Mouse (Mus musculus): ENCODE measurements around the gene Lgals3. TPM values are rescaled to one million over a fixed set of nuclear protein-coding genes. Genes with fewer than 3 reads are reported as not detected.
A peak's percentile ranks its signal among the peaks of the same experiment; 100 is the strongest.

Lgals3 gene
- polyA plus RNA-seq, 1 experiment from 2014 or later = 1.9 TPM

DNA sequence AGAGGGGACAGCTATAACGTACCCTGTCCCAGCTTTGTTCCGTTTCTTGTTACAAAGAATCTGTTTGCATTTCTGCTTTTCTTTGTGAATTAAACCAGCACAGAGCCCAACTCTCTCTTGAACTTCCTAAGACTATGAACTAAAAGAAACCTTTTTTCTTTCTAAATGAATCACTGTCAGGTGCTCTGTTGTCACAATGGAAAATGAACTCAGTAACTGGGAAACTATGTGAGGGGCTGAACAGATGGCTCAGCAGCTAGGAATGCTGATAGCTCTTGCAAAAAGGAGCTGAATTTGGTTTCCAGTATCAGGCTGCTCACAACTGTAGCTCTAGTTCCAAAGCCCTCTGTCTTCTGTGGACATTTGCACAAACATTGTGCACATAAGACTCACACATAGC is 16.6 kb upstream of the Lgals3 start:
- Histone ChIP-seq H3K9me3 (replicated peaks) (no peaks in the 10 kb centered on the region), H3K27ac (ENCODE audit: poor library complexity, severe bottlenecking) (no peak overlapping the region), H3K4me3 (no peak overlapping the region), H3K4me1 (replicated peaks) (no peaks in the 10 kb centered on the region), H3K27me3 (replicated peaks) (no peaks in the 10 kb centered on the region), H3K4me2 (no peak overlapping the region), H3K36me3 (no peaks in the 10 kb centered on the region), H3K9ac (no peak overlapping the region)
- ATAC-seq (ENCODE audit: insufficient number of reproducible peaks, low FRiP score) = no peak
- WGBS = 87% methylated on average over 2 of the region's 2 CpGs

- Histone ChIP-seq H3K4me1 (replicated peaks) (no peaks in the 10 kb centered on the region), H3K4me2 (no peak overlapping the region), H3K9me3 (replicated peaks) (no peaks in the 10 kb centered on the region), H3K27ac (ENCODE audit: poor library complexity, severe bottlenecking) (no peak overlapping the region), H3K27me3 (replicated peaks) (no peaks in the 10 kb centered on the region), H3K36me3 (no peaks in the 10 kb centered on the region), H3K4me3 (no peak overlapping the region), H3K9ac (no peak overlapping the region)
- no peak for ATAC-seq (ENCODE audit: insufficient number of reproducible peaks, low FRiP score)
- 91% methylated on average over 10 of the region's 10 CpGs for WGBS
Observed at GRCm38 (mm10) chr14:47352272-47352671, 15.3 kb upstream of the Lgals3 start.

- H3K9me3 ChIP-seq (replicated peaks) = no peaks in the 10 kb centered on the region
- no peak overlapping the region for H3K4me2 ChIP-seq
- H3K4me3 ChIP-seq = no peak overlapping the region
- H3K36me3 ChIP-seq = no peaks in the 10 kb centered on the region
- H3K27ac ChIP-seq (ENCODE audit: poor library complexity, severe bottlenecking) = no peak overlapping the region
- WGBS = 72% methylated on average over 4 of the region's 4 CpGs
- no peak for ATAC-seq (ENCODE audit: insufficient number of reproducible peaks, low FRiP score)
- H3K9ac ChIP-seq = no peak overlapping the region
- no peaks in the 10 kb centered on the region for H3K27me3 ChIP-seq (replicated peaks)
- no peaks in the 10 kb centered on the region for H3K4me1 ChIP-seq (replicated peaks)
Observed at GRCm38 (mm10) chr14:47353240-47353639, 14.3 kb upstream of the Lgals3 start.

DNA sequence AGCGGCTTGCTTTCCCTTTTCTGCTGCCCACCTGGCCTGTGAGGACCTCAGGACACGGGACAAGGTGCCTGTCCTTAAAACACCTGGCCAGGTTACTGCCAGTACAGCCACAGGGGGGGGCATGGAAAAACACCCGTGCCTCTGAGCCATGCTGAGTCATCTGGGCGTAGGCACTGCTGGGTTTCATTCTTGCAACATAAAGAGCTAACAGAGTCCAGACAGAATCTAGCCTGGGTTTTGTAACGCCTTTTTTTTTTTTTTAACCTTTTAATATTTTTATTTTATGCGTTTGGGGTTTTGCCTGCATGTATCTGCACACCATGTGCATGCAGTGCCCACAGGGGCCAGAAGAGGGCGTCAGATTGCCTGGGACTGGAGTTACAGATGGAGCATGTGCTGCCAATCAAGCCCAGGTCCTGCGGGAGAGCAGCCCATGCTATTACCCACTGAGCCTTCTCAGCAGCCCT is 13.4 kb upstream of the Lgals3 start:
- peak; percentile 88 for ATAC-seq (ENCODE audit: insufficient number of reproducible peaks, low FRiP score)
- Histone ChIP-seq H3K4me3 (no peak overlapping the region), H3K9me3 (replicated peaks) (no peaks in the 10 kb centered on the region), H3K36me3 (no peaks in the 10 kb centered on the region), H3K4me1 (replicated peaks) (no peaks in the 10 kb centered on the region), H3K4me2 (no peak overlapping the region), H3K27ac (ENCODE audit: poor library complexity, severe bottlenecking) (no peak overlapping the region), H3K9ac (no peak overlapping the region), H3K27me3 (replicated peaks) (no peaks in the 10 kb centered on the region)
- 57% methylated on average over 8 of the region's 8 CpGs for WGBS

- 65% methylated on average over 5 of the region's 5 CpGs for WGBS
- no peaks in the 10 kb centered on the region for H3K9me3 ChIP-seq (replicated peaks)
- no peak overlapping the region for H3K27ac ChIP-seq (ENCODE audit: poor library complexity, severe bottlenecking)
- H3K4me3 ChIP-seq = no peak overlapping the region
- H3K4me1 ChIP-seq (replicated peaks) = no peaks in the 10 kb centered on the region; the same call in 1 of the 2 replicates
- H3K4me2 ChIP-seq = no peak overlapping the region
- no peak for ATAC-seq (ENCODE audit: insufficient number of reproducible peaks, low FRiP score)
- H3K9ac ChIP-seq = no peak overlapping the region
- H3K27me3 ChIP-seq (replicated peaks) = no peaks in the 10 kb centered on the region
- H3K36me3 ChIP-seq = no peaks in the 10 kb centered on the region
Observed at GRCm38 (mm10) chr14:47354948-47355347, 12.6 kb upstream of the Lgals3 start.

- no peaks in the 10 kb centered on the region for H3K36me3 ChIP-seq
- H3K27ac ChIP-seq (ENCODE audit: poor library complexity, severe bottlenecking) = no peak overlapping the region
- peaks cover under 1% of the 10 kb centered on the region; the same call in 1 of the 2 replicates for H3K4me1 ChIP-seq (replicated peaks)
- no peak overlapping the region for H3K9ac ChIP-seq
- no peaks in the 10 kb centered on the region for H3K27me3 ChIP-seq (replicated peaks)
- ATAC-seq (ENCODE audit: insufficient number of reproducible peaks, low FRiP score) = no peak
- no peaks in the 10 kb centered on the region for H3K9me3 ChIP-seq (replicated peaks)
- no peak overlapping the region for H3K4me3 ChIP-seq
- 67% methylated on average over 3 of the region's 3 CpGs for WGBS
- no peak overlapping the region for H3K4me2 ChIP-seq
Observed at GRCm38 (mm10) chr14:47356622-47357021, 10.9 kb upstream of the Lgals3 start.

DNA sequence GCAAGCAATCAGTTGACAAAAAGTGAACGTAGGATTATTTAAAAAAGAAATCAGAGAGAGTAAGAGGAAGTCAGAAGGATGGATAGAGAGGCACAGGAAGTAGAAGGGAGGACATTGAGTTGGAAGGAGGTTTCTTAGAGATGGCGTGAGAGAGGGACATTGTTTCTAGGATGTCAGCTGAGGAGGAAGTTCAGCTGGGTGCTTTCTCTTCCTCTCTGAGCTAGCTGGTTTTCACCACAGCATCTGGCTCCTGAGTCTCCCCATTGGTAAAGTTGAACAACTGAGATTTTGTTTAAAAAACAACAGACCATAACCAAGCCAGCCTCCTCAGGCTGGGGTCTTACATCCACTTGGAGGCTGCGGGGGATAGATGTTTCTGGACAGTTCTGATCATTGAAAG is 7.9 kb upstream of the Lgals3 start:
- no peak overlapping the region for H3K4me3 ChIP-seq
- 70% methylated on average over 3 of the region's 3 CpGs for WGBS
- ATAC-seq (ENCODE audit: insufficient number of reproducible peaks, low FRiP score) = no peak

DNA sequence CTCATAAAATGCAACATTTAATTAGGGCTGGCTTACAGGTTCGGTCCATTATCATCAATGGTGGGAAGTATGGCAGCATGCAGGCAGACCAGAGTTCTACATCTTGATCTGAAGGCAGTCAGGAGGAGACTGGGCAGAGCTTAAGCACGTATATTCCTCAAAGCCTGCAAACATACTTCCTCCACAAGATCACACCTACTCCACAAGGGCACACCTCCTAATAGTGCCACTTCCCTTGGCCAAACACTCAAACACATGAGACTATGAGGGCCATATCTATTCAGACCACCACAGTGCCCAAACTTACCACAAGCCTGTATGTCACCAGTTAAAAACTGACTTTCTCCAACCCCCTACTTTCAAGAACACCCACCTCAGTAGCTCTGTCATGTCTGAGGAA is 6.1 kb upstream of the Lgals3 start:
- Histone ChIP-seq H3K9ac (no peak overlapping the region), H3K4me2 (no peak overlapping the region), H3K27ac (ENCODE audit: poor library complexity, severe bottlenecking) (no peak overlapping the region), H3K27me3 (replicated peaks) (no peaks in the 10 kb centered on the region), H3K36me3 (no peaks in the 10 kb centered on the region), H3K4me1 (replicated peaks) (peaks cover 13% of the 10 kb centered on the region), H3K4me3 (no peak overlapping the region), H3K9me3 (replicated peaks) (no peaks in the 10 kb centered on the region)
- 88% methylated on average over 2 of the region's 2 CpGs for WGBS
- no peak for ATAC-seq (ENCODE audit: insufficient number of reproducible peaks, low FRiP score)

More for the DNA sequence above, 7.9 kb upstream of the Lgals3 start:
- Histone ChIP-seq H3K27ac (ENCODE audit: poor library complexity, severe bottlenecking) (no peak overlapping the region), H3K4me2 (no peak overlapping the region), H3K27me3 (replicated peaks) (no peaks in the 10 kb centered on the region), H3K9ac (no peak overlapping the region), H3K36me3 (no peaks in the 10 kb centered on the region), H3K9me3 (replicated peaks) (no peaks in the 10 kb centered on the region), H3K4me1 (replicated peaks) (peaks cover 5% of the 10 kb centered on the region)

- Histone ChIP-seq H3K9ac (no peak overlapping the region), H3K36me3 (no peaks in the 10 kb centered on the region), H3K27ac (ENCODE audit: poor library complexity, severe bottlenecking) (no peak overlapping the region), H3K4me2 (no peak overlapping the region), H3K4me3 (no peak overlapping the region), H3K9me3 (replicated peaks) (no peaks in the 10 kb centered on the region), H3K27me3 (replicated peaks) (no peaks in the 10 kb centered on the region), H3K4me1 (replicated peaks) (peaks cover 17% of the 10 kb centered on the region)
- ATAC-seq (ENCODE audit: insufficient number of reproducible peaks, low FRiP score) = no peak
- WGBS = 65% methylated on average over 9 of the region's 9 CpGs
Observed at GRCm38 (mm10) chr14:47361899-47362298, 5.7 kb upstream of the Lgals3 start.

GRCm38 (mm10) chr14:47364742-47365449 is 2.7 kb upstream of the Lgals3 start:
- H3K27ac ChIP-seq (ENCODE audit: poor library complexity, severe bottlenecking) = no peak overlapping the region
- H3K9ac ChIP-seq = 0 out of 2 replicates have a peak overlapping the region, but pooled peaks have one; percentile 22
- H3K36me3 ChIP-seq = no peaks in the 10 kb centered on the region
- peaks cover 3% of the 10 kb centered on the region; the same call in 1 of the 2 replicates for H3K27me3 ChIP-seq (replicated peaks)
- 24% methylated on average over 21 of the region's 21 CpGs for WGBS
- H3K4me1 ChIP-seq (replicated peaks) = peaks cover 26% of the 10 kb centered on the region
- peak overlapping the region; percentile 23 for H3K4me3 ChIP-seq
- peak overlapping the region; percentile 65 for H3K4me2 ChIP-seq
- peak; percentile 51; the same call in 1 of the 2 replicates for ATAC-seq (ENCODE audit: insufficient number of reproducible peaks, low FRiP score)
- no peaks in the 10 kb centered on the region for H3K9me3 ChIP-seq (replicated peaks)

- no peak overlapping the region; the same call in 1 of the 2 replicates for H3K4me2 ChIP-seq
- no peaks in the 10 kb centered on the region for H3K36me3 ChIP-seq
- no peak overlapping the region for H3K27ac ChIP-seq (ENCODE audit: poor library complexity, severe bottlenecking)
- ATAC-seq (ENCODE audit: insufficient number of reproducible peaks, low FRiP score) = peak; percentile 38
- 26% methylated on average over 7 of the region's 7 CpGs for WGBS
- H3K4me1 ChIP-seq (replicated peaks) = peaks cover 23% of the 10 kb centered on the region
- no peak overlapping the region for H3K4me3 ChIP-seq
- no peaks in the 10 kb centered on the region for H3K9me3 ChIP-seq (replicated peaks)
- no peak overlapping the region for H3K9ac ChIP-seq
- peaks cover 5% of the 10 kb centered on the region; the same call in 1 of the 2 replicates for H3K27me3 ChIP-seq (replicated peaks)
Observed at GRCm38 (mm10) chr14:47366881-47367321, 650 bp upstream of the Lgals3 start.

Measured in heart, embryonic 12.5 days (tissue).